Mouse (Mus musculus): ENCODE data around the gene Ahsg.
A peak's percentile ranks its signal among the peaks of the same experiment; 100 is the strongest.

Gene Ahsg

DNA sequence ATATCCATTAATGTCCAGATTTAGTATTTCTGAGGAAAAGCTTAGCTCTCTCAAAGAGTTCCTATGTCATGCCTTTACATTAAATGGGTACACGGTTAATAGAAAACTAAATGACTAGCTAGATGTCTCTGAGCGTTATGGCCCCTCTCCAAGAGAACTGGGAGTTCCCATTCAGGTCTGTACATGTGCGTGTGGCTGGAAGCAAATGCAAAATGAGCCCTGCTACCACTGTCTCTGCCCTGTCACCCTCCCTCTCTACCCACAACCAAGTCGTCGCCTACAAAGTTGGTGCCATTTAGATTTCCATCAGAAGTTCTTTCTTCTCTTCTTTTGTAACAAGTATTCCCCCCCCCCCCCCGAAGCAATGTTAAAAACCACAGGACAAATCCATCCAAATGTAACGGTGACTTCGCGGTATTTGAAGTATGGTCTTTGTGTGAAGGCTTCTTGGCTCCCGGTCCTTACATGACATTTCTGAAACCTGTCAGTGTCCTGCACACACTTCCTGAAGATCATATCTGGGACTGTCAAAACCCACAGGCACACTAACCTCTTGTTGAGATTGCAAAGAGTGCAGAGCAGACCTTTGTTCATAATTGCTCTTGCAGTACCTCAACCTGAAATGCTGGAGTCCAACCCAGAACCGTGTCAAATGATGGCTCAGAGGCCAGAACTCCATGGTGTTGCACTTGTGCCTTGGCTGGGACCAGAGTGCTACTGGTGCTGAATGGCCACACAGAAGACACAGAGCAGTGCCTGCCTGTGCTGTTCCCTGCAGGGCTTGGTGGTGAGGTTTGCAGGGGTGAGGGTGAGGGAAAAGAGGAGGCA is at the start of gene Ahsg:
Ahsg (plus strand) TSS at position 595 of the 828 bp plus-strand sequence.
- DNase-seq (ENCODE audit: low spot score) = no peak

GRCm38 (mm10) chr16:22842871-22843270 is 48.2 kb upstream of the Ahsg start:
- no peak for DNase-seq (ENCODE audit: low spot score)

DNA sequence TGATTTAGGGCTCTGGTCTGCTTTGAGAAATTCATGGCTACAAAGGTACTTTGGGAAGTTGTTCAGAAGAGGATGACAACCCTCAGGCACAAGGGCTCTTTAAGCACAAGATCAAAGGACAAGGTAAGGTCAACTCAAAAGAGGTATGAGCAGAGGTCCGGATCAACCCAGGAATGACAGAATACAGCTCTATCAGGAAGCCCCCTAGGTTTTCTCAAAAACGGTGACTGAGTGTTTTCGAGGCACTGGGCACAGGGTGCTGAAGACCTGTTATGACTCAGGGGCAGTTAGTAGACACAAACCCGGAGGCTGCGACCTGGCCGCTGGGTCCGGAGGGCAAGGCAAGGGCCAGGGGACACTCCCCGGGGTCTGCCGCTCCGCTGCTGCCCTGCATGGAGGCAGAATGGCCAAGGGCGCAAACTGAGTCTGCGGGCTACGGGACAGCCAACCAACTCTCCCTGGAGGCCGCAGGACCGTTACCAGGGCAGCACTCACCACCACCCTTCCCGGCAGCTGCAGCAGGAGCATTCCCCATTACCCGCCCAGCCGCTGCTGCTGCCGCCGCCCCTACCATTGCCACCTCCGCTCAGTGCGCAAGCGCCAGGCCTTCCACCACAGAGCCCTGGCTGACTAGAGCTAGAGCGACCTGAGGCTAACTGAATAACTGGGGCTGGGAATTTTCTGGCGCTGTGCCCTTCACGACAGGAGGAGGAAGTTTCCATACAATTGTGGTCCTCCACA is 46.8 kb upstream of the Ahsg start:
- peak; percentile 81 for DNase-seq (ENCODE audit: low spot score)

DNA sequence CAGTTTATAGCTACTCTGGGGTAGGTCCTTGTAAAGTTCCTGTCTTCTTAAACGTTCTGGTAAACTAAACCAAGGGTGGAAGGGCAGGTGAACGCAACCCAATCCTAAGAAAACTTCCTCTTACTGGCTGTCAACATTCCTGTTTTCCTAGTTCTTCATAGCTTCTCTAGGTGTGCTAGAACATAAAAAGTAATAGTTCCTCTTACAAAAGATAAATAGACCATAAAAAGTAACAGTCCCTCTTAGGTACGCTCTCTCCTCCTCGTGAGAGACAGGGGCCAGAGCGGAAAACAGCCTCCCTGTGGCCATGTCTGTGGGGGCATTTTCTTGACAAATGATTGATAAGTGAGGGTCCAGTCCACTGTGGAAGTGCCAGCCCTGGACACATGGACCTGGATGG is 46.2 kb upstream of the Ahsg start:
- DNase-seq (ENCODE audit: low spot score) = no peak

DNA sequence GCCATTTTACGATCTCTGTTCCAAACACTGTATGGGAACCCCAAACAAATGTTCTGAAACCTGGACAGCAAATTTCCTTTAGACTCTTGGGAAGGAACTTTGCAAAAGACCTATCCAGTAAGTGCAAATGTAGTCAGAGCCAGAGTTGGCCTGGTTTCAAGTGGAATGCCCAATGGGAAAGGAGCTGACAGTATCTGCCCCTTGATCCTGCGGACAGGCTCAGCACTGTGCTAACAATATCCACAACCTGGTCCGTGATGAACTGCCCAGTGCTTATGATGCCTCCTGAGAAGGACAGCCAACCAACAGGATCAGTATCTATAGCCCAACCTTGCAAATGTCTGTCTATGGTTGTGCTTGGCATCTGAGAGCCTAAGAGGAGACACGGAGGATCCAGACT is 45.6 kb upstream of the Ahsg start:
- no peak for DNase-seq (ENCODE audit: low spot score)

GRCm38 (mm10) chr16:22847686-22848085 is 43.4 kb upstream of the Ahsg start:
- DNase-seq (ENCODE audit: low spot score) = no peak

GRCm38 (mm10) chr16:22848331-22848730 is 42.7 kb upstream of the Ahsg start:
- no peak for DNase-seq (ENCODE audit: low spot score)

DNA sequence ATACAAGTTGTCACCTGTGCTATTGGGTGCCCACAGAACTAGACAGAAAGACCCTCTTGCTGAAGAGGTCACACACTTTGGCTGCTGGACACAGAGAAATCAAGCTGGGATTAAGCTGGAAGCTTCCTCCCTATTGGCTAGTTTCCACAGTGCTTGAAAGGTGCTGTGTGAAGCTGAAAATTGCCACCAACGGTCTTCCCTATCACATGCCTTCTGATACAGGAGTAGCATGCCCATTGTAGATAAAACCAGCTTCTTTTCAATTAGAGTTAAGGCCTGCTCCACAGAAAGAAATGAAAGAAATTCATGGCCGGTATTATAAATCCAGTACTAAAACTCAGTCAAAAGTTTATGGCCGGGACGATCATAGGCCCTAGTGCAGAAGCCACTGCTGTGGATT is 38.4 kb upstream of the Ahsg start:
- no peak for DNase-seq (ENCODE audit: low spot score)

GRCm38 (mm10) chr16:22856773-22857172 is 34.3 kb upstream of the Ahsg start:
- DNase-seq (ENCODE audit: low spot score) = no peak

DNA sequence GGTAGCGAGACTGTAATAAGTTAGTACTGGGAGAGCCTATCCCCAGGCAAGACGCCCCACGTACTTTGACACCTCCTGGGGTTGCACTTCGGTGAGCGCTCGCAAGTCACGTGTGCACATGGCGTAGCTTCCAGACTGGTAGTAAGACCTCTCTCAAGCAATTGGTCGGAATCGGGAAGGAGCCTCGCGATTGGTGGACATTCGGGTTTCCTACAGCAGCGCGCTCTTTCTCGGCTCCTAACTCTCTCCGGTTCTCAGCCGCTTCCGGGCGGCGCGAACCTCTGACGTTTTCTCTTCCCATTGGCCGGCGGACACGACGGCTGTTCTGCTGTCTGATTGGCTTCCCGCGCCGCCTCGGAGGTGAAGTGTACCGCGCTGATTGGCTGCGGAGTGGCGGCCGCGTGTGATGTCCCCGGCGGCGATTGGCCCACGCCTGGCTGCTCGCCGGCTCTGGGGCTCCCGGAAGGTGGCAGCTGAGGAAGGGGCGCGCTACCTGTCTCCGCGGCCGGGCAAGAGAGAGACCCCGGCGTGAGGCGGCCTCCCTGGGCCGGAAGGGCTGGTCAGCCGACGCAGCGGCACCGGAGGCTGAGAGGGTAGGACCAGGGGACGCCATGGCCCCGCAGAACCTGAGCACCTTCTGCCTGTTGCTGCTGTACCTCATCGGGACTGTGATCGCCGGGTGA is 33.5 kb upstream of the Ahsg start, which contains the start of the genes Tbccd1 and Dnajb11:
Tbccd1 (minus strand) TSS at position 239 of the 683 bp plus-strand sequence.
Dnajb11 (plus strand) TSS at position 415 of the 683 bp plus-strand sequence.
- DNase-seq (ENCODE audit: low spot score) = peak; percentile 97

- DNase-seq (ENCODE audit: low spot score) = no peak
Measured at GRCm38 (mm10) chr16:22872397-22872796, 18.7 kb upstream of the Ahsg start.

- no peak for DNase-seq (ENCODE audit: low spot score)
Measured at GRCm38 (mm10) chr16:22873369-22873768, 17.7 kb upstream of the Ahsg start.

- no peak for DNase-seq (ENCODE audit: low spot score)
Measured at GRCm38 (mm10) chr16:22876218-22877043, 14.6 kb upstream of the Ahsg start.

GRCm38 (mm10) chr16:22877660-22878390 is 13.3 kb upstream of the Ahsg start:
- no peak for DNase-seq (ENCODE audit: low spot score)

DNA sequence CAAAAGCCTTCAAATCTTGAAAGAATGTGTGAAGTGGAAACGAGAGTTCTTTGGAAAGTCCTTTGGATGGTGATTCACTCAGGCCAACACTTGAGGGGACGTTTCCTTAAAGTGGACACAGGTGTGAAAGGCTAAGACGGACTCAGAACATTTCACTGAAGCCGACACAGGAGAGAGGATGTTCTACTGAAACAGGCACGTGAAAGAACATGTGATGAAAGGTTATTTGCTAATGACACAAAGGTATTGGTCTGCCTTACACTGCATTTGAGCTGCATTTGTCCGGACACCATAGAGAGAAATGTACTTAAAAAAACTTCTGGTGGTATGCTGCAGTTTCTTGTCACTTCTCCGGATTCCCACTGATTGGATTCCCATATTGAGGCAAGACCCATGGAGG is 12.4 kb upstream of the Ahsg start:
- DNase-seq (ENCODE audit: low spot score) = no peak

- peak; percentile 16 for DNase-seq (ENCODE audit: low spot score)
Measured at GRCm38 (mm10) chr16:22879945-22880595, 11.0 kb upstream of the Ahsg start.

- DNase-seq (ENCODE audit: low spot score) = no peak
Measured at GRCm38 (mm10) chr16:22880900-22881299, 10.2 kb upstream of the Ahsg start.

DNA sequence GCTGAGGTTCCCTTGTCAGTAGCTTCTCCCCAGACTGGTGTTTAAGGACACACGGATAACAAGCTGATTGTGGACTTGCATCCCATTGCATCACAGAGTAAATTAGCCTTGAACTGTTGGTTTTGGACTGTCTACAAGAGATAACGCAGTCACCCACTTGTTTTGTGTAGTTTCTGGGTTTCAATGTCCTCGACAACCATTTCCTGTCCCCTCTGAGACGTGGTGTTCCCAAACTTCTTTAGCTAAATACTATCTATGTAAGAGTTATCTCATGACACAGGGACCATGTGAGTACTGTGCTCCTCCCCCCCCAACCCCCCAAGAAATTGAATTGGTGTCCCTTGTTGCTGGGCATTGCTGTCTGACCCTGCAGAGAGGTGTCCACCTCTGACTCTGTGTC is 9.6 kb upstream of the Ahsg start:
- DNase-seq (ENCODE audit: low spot score) = no peak

DNA sequence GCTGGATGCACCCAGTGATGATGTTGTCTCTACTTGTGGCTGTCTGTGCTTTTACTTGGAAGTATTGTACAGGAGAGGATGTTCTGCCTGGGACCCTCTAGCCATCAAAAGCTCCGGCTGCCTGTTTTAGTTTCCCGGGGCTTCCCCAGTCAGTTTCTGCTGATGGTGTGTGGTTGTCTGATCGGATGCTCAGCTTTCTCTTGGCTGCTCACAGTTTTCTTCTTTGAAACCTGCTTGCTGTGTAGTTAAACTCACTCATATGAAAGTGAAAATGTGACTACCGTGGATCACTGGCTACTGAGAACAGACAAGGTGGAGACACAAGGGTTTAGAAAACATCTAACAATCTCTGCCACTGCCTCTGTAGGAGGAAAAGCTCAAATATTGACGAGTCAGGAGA is 7.6 kb upstream of the Ahsg start:
- no peak for DNase-seq (ENCODE audit: low spot score)

DNA sequence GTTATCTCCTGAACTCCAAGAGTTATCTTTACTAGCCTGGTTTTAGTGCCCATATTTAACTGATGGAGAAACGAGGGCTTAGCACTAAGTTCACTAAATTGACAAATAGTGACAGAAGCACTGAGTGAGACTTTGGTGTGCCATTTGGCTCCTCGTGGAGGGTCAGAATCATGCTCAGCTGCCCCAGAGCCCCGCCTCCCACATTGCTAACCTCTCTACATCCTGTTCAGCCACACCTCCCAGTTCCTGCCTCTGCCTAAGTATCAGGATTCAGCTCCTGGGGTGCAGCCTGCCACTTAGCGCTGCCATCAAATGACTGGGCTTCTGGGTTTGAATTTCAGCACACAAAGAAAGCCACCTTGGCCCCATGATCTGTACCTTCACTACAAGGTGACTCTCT is 5.7 kb upstream of the Ahsg start:
- DNase-seq (ENCODE audit: low spot score) = no peak

- DNase-seq (ENCODE audit: low spot score) = no peak
Measured at GRCm38 (mm10) chr16:22886726-22887125, 4.4 kb upstream of the Ahsg start.

Measured in ovary, postnatal 36 days (tissue).